Mouse (Mus musculus) kidney, embryonic 16.5 days (tissue): ENCODE measurements around the gene Arhgap24. TPM values are rescaled to one million over a fixed set of nuclear protein-coding genes. Genes with fewer than 3 reads are reported as not detected.

Experiments
- ATAC-seq: fragments of 200-750 bp; cut with Nextera tagmentation; 2 replicates; pipeline ENCODE4 v1.8.0; 2017; ENCODE audit warnings: moderate TSS enrichment; ENCODE audit not compliant: low FRiP score, low TSS enrichment
- H3K27ac ChIP-seq: fragments of 300-500 bp; sonication (generic); 2 replicates; pipeline ENCODE4 v1.5.1; 2014; ENCODE audit warnings: low read length
- H3K27me3 ChIP-seq: fragments of 300-500 bp; sonication (generic); 2 replicates; pipeline ENCODE4 v1.6.1; 2014; ENCODE audit warnings: low read length, control low read depth, mixed read lengths; ENCODE audit not compliant: insufficient read depth
- H3K36me3 ChIP-seq: fragments of 300-500 bp; sonication (generic); 2 replicates; pipeline ENCODE4 v1.6.1; 2014; ENCODE audit warnings: low read length, control low read depth, mixed read lengths; ENCODE audit not compliant: insufficient read depth
- H3K4me1 ChIP-seq: fragments of 300-500 bp; sonication (generic); 2 replicates; pipeline ENCODE4 v1.6.1; 2014; ENCODE audit warnings: low read length, control low read depth, mixed read lengths; ENCODE audit not compliant: insufficient read depth
- H3K4me2 ChIP-seq: fragments of 300-500 bp; sonication (generic); replicated peaks from 2 replicates; pipeline ENCODE4 v1.6.1; 2014; ENCODE audit warnings: low read depth, low read length
- H3K4me3 ChIP-seq: fragments of 300-500 bp; sonication (generic); 2 replicates; pipeline ENCODE4 v1.5.1; 2014; ENCODE audit warnings: mild to moderate bottlenecking, low read length
- H3K9ac ChIP-seq: fragments of 300-500 bp; sonication (generic); replicated peaks from 2 replicates; pipeline ENCODE4 v1.6.1; 2014; ENCODE audit warnings: low read length
- H3K9me3 ChIP-seq: fragments of 300-500 bp; sonication (generic); 2 replicates; pipeline ENCODE4 v1.6.1; 2016; ENCODE audit warnings: low read length, control low read depth
- WGBS: fragments of 180-500 bp; shearing (Covaris S2); extraction: QIAGEN DNeasy Blood & Tissue Kit; methylation state at CpG from one replicate; pipeline ENCODE4 v1.1.7; 2014; 5-methylcytosine and 5-hydroxymethylcytosine counted together
- polyA plus RNA-seq: library from polyadenylated mRNA; unstranded; fragments of >200 nt; fragmentation: Nextera tagmentation; extraction: Ambion mirVana; gene quantifications from 2 replicates; pipeline ENCODE4 v1.2.1, GENCODE M21; 2015

Arhgap24 gene
- polyA plus RNA-seq, 1 experiment from 2014 or later, result 104 TPM

DNA sequence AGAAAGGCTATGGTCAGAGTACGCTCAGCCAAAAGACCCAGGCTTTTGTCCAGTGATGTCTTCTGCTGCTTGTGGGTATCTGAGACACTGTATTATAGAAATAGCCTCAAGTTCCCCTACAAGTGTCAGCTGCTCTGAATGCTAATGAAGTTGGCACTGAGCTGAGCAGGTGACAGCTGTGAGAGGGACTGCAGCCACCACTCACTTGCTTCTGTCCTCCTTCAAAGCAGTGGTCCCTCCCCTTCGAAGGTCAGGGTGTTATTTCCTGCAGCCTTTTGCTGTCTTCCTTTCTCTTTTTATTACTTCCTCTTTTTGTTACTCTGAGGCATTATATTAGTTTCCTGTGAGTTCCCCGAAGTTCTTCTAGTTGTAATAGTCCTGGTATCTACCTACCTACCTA lies 16.0 kb downstream of the Arhgap24 start:
- no peaks in the 10 kb centered on the region for H3K27me3 ChIP-seq
- H3K4me2 ChIP-seq, result no peak overlapping the region
- H3K9me3 ChIP-seq, result no peaks in the 10 kb centered on the region
- H3K36me3 ChIP-seq, result no peaks in the 10 kb centered on the region
- no peak for ATAC-seq
- 52% methylated on average over 3 of the region's 3 CpGs for WGBS
- H3K9ac ChIP-seq, result no peak overlapping the region
- H3K27ac ChIP-seq, result no peak overlapping the region
- H3K4me3 ChIP-seq, result no peak overlapping the region
- H3K4me1 ChIP-seq, result no peaks in the 10 kb centered on the region

DNA sequence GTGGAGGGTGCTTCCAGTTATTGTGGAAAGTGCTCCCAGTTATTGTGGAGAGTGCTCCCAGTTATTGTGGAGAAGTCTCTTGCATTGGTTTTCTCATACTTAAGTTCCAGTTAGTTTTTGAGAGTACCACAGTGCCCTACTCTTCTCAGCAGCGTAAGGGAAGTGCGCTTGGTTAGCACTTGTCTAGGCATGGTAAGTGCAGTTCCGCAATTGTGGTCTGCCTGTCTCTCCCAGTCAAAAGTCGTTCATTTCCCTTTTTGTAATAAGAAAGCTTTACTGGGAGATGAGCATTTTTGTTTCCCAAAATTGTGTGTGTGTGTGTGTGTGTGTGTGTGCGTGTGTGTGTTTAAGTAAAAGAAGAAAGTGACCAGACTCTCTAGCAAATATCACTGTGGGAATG lies 17.6 kb downstream of the Arhgap24 start:
- H3K27me3 ChIP-seq, result no peaks in the 10 kb centered on the region
- ATAC-seq, result no peak
- no peak overlapping the region for H3K27ac ChIP-seq
- WGBS, result 86% methylated on average over 5 of the region's 5 CpGs
- no peaks in the 10 kb centered on the region for H3K36me3 ChIP-seq
- no peak overlapping the region for H3K4me2 ChIP-seq
- no peaks in the 10 kb centered on the region for H3K4me1 ChIP-seq
- no peak overlapping the region for H3K4me3 ChIP-seq
- H3K9ac ChIP-seq, result no peak overlapping the region
- no peaks in the 10 kb centered on the region for H3K9me3 ChIP-seq

DNA sequence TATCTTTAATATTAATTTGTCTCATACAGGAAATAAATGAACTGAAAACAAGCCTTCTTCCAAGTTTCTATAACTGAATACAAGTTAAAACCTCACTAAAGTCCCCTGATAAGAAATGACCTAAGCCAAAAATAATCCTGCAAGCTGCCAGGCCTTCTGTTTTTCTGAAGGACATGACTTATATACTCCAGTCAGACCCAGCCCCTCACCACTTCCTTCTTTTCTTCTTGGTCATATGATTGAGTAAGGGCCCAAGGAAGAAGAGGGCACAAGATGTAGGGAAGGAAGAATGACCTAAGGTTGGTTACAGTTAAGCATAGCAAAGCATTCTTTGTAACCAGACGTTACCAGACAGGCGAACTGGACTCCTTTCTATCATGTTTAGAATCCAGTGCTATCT lies 21.1 kb downstream of the Arhgap24 start:
- no peaks in the 10 kb centered on the region for H3K36me3 ChIP-seq
- no peak for ATAC-seq
- H3K4me3 ChIP-seq, result no peak overlapping the region
- no peak overlapping the region for H3K4me2 ChIP-seq
- H3K9me3 ChIP-seq, result no peaks in the 10 kb centered on the region
- WGBS, result 72% methylated on average over 2 of the region's 2 CpGs
- peak overlapping the region; percentile 40; the same call in 1 of the 2 replicates for H3K27ac ChIP-seq
- H3K9ac ChIP-seq, result no peak overlapping the region
- no peaks in the 10 kb centered on the region for H3K27me3 ChIP-seq
- H3K4me1 ChIP-seq, result no peaks in the 10 kb centered on the region

GRCm38 (mm10) chr5:102503066-102503465 lies 21.9 kb downstream of the Arhgap24 start:
- no peak overlapping the region for H3K27ac ChIP-seq
- WGBS, result 66% methylated on average over 3 of the region's 3 CpGs
- no peaks in the 10 kb centered on the region for H3K36me3 ChIP-seq

GRCm38 (mm10) chr5:102503868-102504267 lies 22.7 kb downstream of the Arhgap24 start:
- WGBS, result 81% methylated on average over 2 of the region's 2 CpGs
- ATAC-seq, result no peak

More at GRCm38 (mm10) chr5:102503066-102503465, 21.9 kb downstream of the Arhgap24 start:
- ATAC-seq, result no peak
- H3K4me3 ChIP-seq, result no peak overlapping the region
- H3K27me3 ChIP-seq, result no peaks in the 10 kb centered on the region
- no peaks in the 10 kb centered on the region for H3K4me1 ChIP-seq
- no peak overlapping the region for H3K9ac ChIP-seq
- no peak overlapping the region for H3K4me2 ChIP-seq
- H3K9me3 ChIP-seq, result no peaks in the 10 kb centered on the region

GRCm38 (mm10) chr5:102504557-102504956 lies 23.4 kb downstream of the Arhgap24 start:
- Histone ChIP-seq H3K9ac (no peak overlapping the region), H3K4me1 (no peaks in the 10 kb centered on the region), H3K36me3 (no peaks in the 10 kb centered on the region), H3K4me2 (no peak overlapping the region), H3K4me3 (no peak overlapping the region), H3K27me3 (no peaks in the 10 kb centered on the region), H3K9me3 (no peaks in the 10 kb centered on the region), H3K27ac (no peak overlapping the region)
- ATAC-seq, result no peak
- WGBS, result 79% methylated on average over 4 of the region's 4 CpGs

More at GRCm38 (mm10) chr5:102503868-102504267, 22.7 kb downstream of the Arhgap24 start:
- Histone ChIP-seq H3K4me1 (no peaks in the 10 kb centered on the region), H3K27me3 (no peaks in the 10 kb centered on the region), H3K9ac (no peak overlapping the region), H3K4me3 (no peak overlapping the region), H3K9me3 (no peaks in the 10 kb centered on the region), H3K27ac (no peak overlapping the region), H3K4me2 (no peak overlapping the region), H3K36me3 (no peaks in the 10 kb centered on the region)

GRCm38 (mm10) chr5:102508162-102508561 lies 27.0 kb downstream of the Arhgap24 start:
- H3K36me3 ChIP-seq, result no peaks in the 10 kb centered on the region
- no peak overlapping the region for H3K4me3 ChIP-seq
- no peaks in the 10 kb centered on the region for H3K4me1 ChIP-seq
- ATAC-seq, result no peak
- H3K9me3 ChIP-seq, result no peaks in the 10 kb centered on the region
- no peaks in the 10 kb centered on the region for H3K27me3 ChIP-seq
- WGBS, result 71% methylated on average over 3 of the region's 3 CpGs
- no peak overlapping the region for H3K27ac ChIP-seq
- H3K9ac ChIP-seq, result no peak overlapping the region
- no peak overlapping the region for H3K4me2 ChIP-seq

- ATAC-seq, result no peak
- H3K4me1 ChIP-seq, result no peaks in the 10 kb centered on the region
- H3K9me3 ChIP-seq, result no peaks in the 10 kb centered on the region
- H3K9ac ChIP-seq, result no peak overlapping the region
- H3K27me3 ChIP-seq, result no peaks in the 10 kb centered on the region
- H3K36me3 ChIP-seq, result no peaks in the 10 kb centered on the region
- WGBS, result 58% methylated on average over 2 of the region's 2 CpGs
- no peak overlapping the region for H3K4me3 ChIP-seq
- H3K27ac ChIP-seq, result no peak overlapping the region
- no peak overlapping the region for H3K4me2 ChIP-seq
Observed at GRCm38 (mm10) chr5:102509381-102509780, 28.2 kb downstream of the Arhgap24 start.

DNA sequence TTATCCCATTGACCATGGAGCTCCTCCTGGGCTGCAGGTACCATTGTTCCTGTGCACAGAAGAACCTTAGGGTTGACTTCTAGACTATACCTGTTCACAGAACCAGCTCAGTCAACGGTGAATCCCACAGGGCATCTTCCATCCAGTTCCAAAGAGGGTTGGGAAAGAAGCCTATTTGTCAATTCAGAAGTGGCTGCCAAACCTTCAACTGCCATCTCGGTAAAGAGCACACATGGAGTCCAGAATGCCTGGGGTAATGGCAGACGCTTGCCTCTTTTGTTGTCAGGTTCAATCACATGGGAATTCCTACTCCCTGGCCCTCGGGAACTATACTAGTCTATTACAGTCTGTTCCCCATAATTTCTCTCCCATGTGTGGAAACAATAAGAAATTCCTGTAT lies 30.5 kb downstream of the Arhgap24 start:
- no peaks in the 10 kb centered on the region for H3K27me3 ChIP-seq
- 80% methylated on average over 4 of the region's 4 CpGs for WGBS
- no peak overlapping the region for H3K9ac ChIP-seq
- H3K27ac ChIP-seq, result no peak overlapping the region
- ATAC-seq, result no peak
- H3K4me2 ChIP-seq, result no peak overlapping the region
- H3K36me3 ChIP-seq, result no peaks in the 10 kb centered on the region
- no peaks in the 10 kb centered on the region for H3K4me1 ChIP-seq
- no peak overlapping the region for H3K4me3 ChIP-seq
- H3K9me3 ChIP-seq, result no peaks in the 10 kb centered on the region

GRCm38 (mm10) chr5:102515496-102515895 lies 34.3 kb downstream of the Arhgap24 start:
- WGBS, result 55% methylated on average over 7 of the region's 7 CpGs
- no peak for ATAC-seq

More at GRCm38 (mm10) chr5:102515496-102515895, 34.3 kb downstream of the Arhgap24 start:
- Histone ChIP-seq H3K9ac (no peak overlapping the region), H3K27ac (no peak overlapping the region), H3K4me2 (no peak overlapping the region), H3K4me3 (no peak overlapping the region), H3K27me3 (no peaks in the 10 kb centered on the region), H3K4me1 (no peaks in the 10 kb centered on the region), H3K36me3 (no peaks in the 10 kb centered on the region), H3K9me3 (no peaks in the 10 kb centered on the region)
